Comparison of ENCODE assay signal across 24 mouse cellular contexts in genomic region chr1:161496866-161497645, GRCm38 (mm10). TPM values are rescaled to one million over a fixed set of nuclear protein-coding genes. Genes with fewer than 3 reads are reported as not detected.
DNase-seq lines count a peak whose midpoint lies in the region; ATAC-seq lines count a peak whose summit lies in the region.
"Had no signal": no experiment of that assay in that cellular context is flagged by ENCODE, and none has a peak within 500 bp of the region (broad histone marks: within the 10 kb centered on the region; RNA-seq: fewer than 3 reads in every experiment).

No protein-coding gene starts in this region.

- no peak overlapping the region for H3K9ac ChIP-seq in midbrain, embryonic 16.5 days (ENCODE audit: low read depth, low read length)
- H3K9ac ChIP-seq: forebrain, embryonic 15.5 days; heart, embryonic 15.5 days; hindbrain, embryonic 12.5 days; limb, embryonic 15.5 days; neural tube, embryonic 13.5 days had no signal

- ATAC-seq in granulocyte monocyte progenitor cell, adult 5-6 weeks (replicated peaks; ENCODE audit: poor library complexity, severe bottlenecking), result peak; percentile 95
- ATAC-seq in midbrain, embryonic 16.5 days, result no peak
- ATAC-seq in CD4-positive, CD25-positive, alpha-beta regulatory T cell, adult 4 months, result no peak
- ATAC-seq: forebrain, embryonic 15.5 days had no signal

- no peaks in the 10 kb centered on the region for H3K36me3 ChIP-seq in midbrain, embryonic 16.5 days (ENCODE audit: control insufficient read depth, insufficient read depth, low read length)
- no peaks in the 10 kb centered on the region for H3K36me3 ChIP-seq in embryonic facial prominence, embryonic 10.5 days (replicated peaks)
- H3K36me3 ChIP-seq: forebrain, embryonic 15.5 days; heart, embryonic 15.5 days; hindbrain, embryonic 12.5 days; limb, embryonic 15.5 days; neural tube, embryonic 13.5 days had no signal

- WGBS in midbrain, embryonic 16.5 days, result 75% methylated on average over 7 of the region's 7 CpGs
- WGBS in embryonic facial prominence, embryonic 10.5 days, result 81% methylated on average over 7 of the region's 7 CpGs

- H3K27ac ChIP-seq in midbrain, embryonic 16.5 days (ENCODE audit: low read length), result no peak overlapping the region
- H3K27ac ChIP-seq in embryonic facial prominence, embryonic 10.5 days (replicated peaks), result no peak overlapping the region
- H3K27ac ChIP-seq: forebrain, embryonic 15.5 days; heart, embryonic 15.5 days; hindbrain, embryonic 12.5 days; limb, embryonic 15.5 days; neural tube, embryonic 13.5 days had no signal

- peak; percentile 13 to 15 for DNase-seq in left cerebral cortex, postnatal 14 days (ENCODE audit: low spot score in 2 of 2)
- no peak for DNase-seq in left cerebral cortex, adult 18-20 months (ENCODE audit: low spot score in 2 of 2)
- peak; percentile 79 for DNase-seq in 3T3-L1 (ENCODE audit: low read depth, low spot score)
- DNase-seq in Muller cell, postnatal 12 days (ENCODE audit: inconsistent ontology term), result peak; percentile 28
- DNase-seq in embryonic facial prominence, embryonic 10.5 days (ENCODE audit: low spot score), result no peak
- DNase-seq: adrenal gland, postnatal 10 days; cerebellum, adult 9-11 months; embryo, embryonic 11 days; kidney, adult 9 months; lung, adult 2 months; thymus, postnatal 25 days had no signal

- H3K9me3 ChIP-seq in midbrain, embryonic 16.5 days (replicated peaks; ENCODE audit: control insufficient read depth, low read length, poor library complexity, severe bottlenecking), result no peaks in the 10 kb centered on the region
- H3K9me3 ChIP-seq in embryonic facial prominence, embryonic 10.5 days, result no peaks in the 10 kb centered on the region
- H3K9me3 ChIP-seq: forebrain, embryonic 15.5 days; heart, embryonic 15.5 days; hindbrain, embryonic 12.5 days; limb, embryonic 15.5 days; neural tube, embryonic 13.5 days had no signal

- no peaks in the 10 kb centered on the region for H3K4me1 ChIP-seq in midbrain, embryonic 16.5 days (ENCODE audit: control insufficient read depth, insufficient read depth, low read length)
- no peaks in the 10 kb centered on the region for H3K4me1 ChIP-seq in embryonic facial prominence, embryonic 10.5 days
- H3K4me1 ChIP-seq: forebrain, embryonic 15.5 days; hindbrain, embryonic 12.5 days; limb, embryonic 15.5 days; neural tube, embryonic 13.5 days had no signal

- no peak overlapping the region for H3K4me2 ChIP-seq in midbrain, embryonic 16.5 days (ENCODE audit: low read length)
- H3K4me2 ChIP-seq: forebrain, embryonic 15.5 days; heart, embryonic 15.5 days; hindbrain, embryonic 12.5 days; limb, embryonic 15.5 days; neural tube, embryonic 13.5 days had no signal

- H3K27me3 ChIP-seq in midbrain, embryonic 16.5 days (ENCODE audit: control insufficient read depth, insufficient read depth, low read depth, low read length), result no peaks in the 10 kb centered on the region
- H3K27me3 ChIP-seq in embryonic facial prominence, embryonic 10.5 days (replicated peaks; ENCODE audit: low read depth, poor library complexity, severe bottlenecking), result no peaks in the 10 kb centered on the region
- H3K27me3 ChIP-seq: forebrain, embryonic 15.5 days; heart, embryonic 15.5 days; hindbrain, embryonic 12.5 days; limb, embryonic 15.5 days; neural tube, embryonic 13.5 days had no signal

- intact Hi-C loops in left cerebral cortex, postnatal 14 days (cut with DNase I), result no loop called here

- H3K4me3 ChIP-seq in midbrain, embryonic 16.5 days (ENCODE audit: low read depth, low read length), result no peak overlapping the region
- no peak overlapping the region for H3K4me3 ChIP-seq in embryonic facial prominence, embryonic 10.5 days
- H3K4me3 ChIP-seq: forebrain, embryonic 15.5 days; heart, embryonic 15.5 days; hindbrain, embryonic 12.5 days; limb, embryonic 15.5 days; neural tube, embryonic 13.5 days had no signal

RNA-seq across cellular contexts. Expression of gene Tnfsf18, which starts 2.6 kb away (rescaled TPM):
- total RNA-seq in left cerebral cortex, postnatal 14 days (2021), result not detected
- total RNA-seq in left cerebral cortex, adult 18-20 months (2021), result not detected
- not detected in 2 replicates for total RNA-seq in granulocyte monocyte progenitor cell, adult 5-6 weeks (2014; fragmentation: Nextera tagmentation)
- not detected in 2 replicates for total RNA-seq in granulocyte monocyte progenitor cell, adult 5-6 weeks (2017)
- 0.09 TPM in 1 of 2 replicates, not detected in the other for polyA plus RNA-seq in midbrain, embryonic 16.5 days (2015; fragmentation: Nextera tagmentation; extraction: Ambion mirVana)
- polyA plus RNA-seq in CD4-positive, CD25-positive, alpha-beta regulatory T cell, adult 4 months (2017; shearing (Covaris generic)), result not detected
- polyA plus RNA-seq in embryonic facial prominence, embryonic 10.5 days (2016; fragmentation: Nextera tagmentation; extraction: Ambion mirVana), result not detected in 2 replicates
- total RNA-seq: adrenal gland, postnatal 10 days; gastrocnemius, postnatal 4 days; layer of hippocampus, postnatal 10 days; left cerebral cortex, postnatal 25 days; MEL had no signal
- polyA plus RNA-seq: forebrain, embryonic 15.5 days; hindbrain, embryonic 12.5 days; intestine, embryonic 14.5 days; lung, adult 2 months; neural tube, embryonic 13.5 days had no signal

Comparison
In these comparisons a context has a peak if more than half of its experiments do, and no peak if none do; other contexts are left out.
1. DNase-seq: peak in left cerebral cortex, postnatal 14 days (2 of 2), 3T3-L1 (single experiment) and Muller cell, postnatal 12 days (single experiment); none in left cerebral cortex, adult 18-20 months (0 of 2) and embryonic facial prominence, embryonic 10.5 days (single experiment).